Mouse (Mus musculus): ENCODE data around the gene Jak1. TPM values are rescaled to one million over a fixed set of nuclear protein-coding genes. Genes with fewer than 3 reads are reported as not detected.

Jak1 gene
- polyA plus RNA-seq (2012; rRNA removed) = 22.4 and 33.7 TPM in 2 replicates

DNA sequence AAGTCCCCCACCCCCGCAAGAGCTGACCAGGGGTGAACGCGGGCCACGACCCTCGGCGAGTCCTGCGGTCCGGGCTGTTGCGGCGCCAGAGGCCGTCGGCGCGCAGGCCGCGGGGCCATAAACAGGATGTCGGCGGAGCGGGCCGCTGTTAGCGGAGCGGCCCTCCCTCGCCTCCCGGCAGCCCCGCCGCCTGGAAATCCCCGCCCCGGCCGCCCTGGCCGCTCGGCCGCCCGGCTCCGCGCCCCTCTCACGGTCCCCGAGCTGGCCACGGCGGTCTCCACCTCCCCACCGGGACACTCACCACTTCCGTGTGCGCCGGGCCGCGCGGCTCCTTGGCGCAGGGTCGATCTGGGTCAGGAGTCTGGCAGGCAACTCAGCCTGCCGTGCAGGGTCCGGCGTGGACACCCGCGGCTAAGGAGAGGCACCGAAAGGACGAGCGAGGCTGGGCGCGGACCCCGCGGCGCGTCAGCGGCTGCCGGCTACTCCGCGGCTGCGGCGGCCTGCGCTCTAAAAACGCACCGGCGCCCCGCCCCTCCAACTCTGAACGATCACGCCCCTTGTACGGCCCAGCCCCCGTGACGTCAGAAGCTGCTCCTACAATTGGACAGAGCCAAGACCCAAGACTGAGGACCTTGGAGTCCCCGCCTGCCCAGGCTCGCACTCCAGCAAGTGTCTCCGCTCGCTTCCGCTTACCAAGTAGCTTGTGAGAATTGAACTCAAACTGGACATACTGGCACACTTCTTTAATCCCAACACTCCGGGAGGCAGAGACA, at the start of gene Jak1:
Jak1 (minus strand) TSS at position 542 of the 773 bp plus-strand sequence.
- under 1% methylated on average over 80 of the region's 84 CpGs for WGBS

DNA sequence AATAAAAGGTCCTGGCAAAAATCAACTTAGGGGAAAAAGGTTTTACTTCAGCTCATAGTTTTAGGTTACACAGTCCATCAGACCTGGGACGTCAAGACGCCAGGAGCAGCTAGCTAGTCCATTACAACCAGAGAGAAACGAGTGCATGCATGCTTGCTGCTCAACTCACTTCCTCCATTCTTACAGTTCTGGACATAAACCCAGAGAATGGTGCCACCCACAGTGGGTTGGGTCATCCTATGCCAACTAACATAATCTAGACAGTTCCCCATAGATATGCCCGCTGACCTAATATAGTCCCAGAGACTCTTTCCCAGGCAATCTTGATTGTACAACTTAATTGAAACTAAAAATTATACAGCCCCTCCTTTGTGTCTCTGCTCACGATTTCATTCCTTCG, 47.0 kb upstream of the Jak1 start:
- DNase-seq (ENCODE audit: low read depth, low spot score) = no peak
- WGBS = 71% methylated on average over 6 of the region's 6 CpGs

More for the DNA sequence above, at the start of gene Jak1:
- peak; percentile 96 for DNase-seq (ENCODE audit: low read depth, low spot score)

- WGBS = 88% methylated on average over 4 of the region's 4 CpGs
Observed at GRCm38 (mm10) chr4:101308166-101308565, 43.1 kb upstream of the Jak1 start.

GRCm38 (mm10) chr4:101307286-101307685, 42.2 kb upstream of the Jak1 start:
- WGBS = 69% methylated on average over 4 of the region's 4 CpGs
- no peak for DNase-seq (ENCODE audit: low read depth, low spot score)

More at GRCm38 (mm10) chr4:101308166-101308565, 43.1 kb upstream of the Jak1 start:
- DNase-seq (ENCODE audit: low read depth, low spot score) = no peak

- no peak for DNase-seq (ENCODE audit: low read depth, low spot score)
Observed at GRCm38 (mm10) chr4:101306132-101306915, 41.2 kb upstream of the Jak1 start.

GRCm38 (mm10) chr4:101305126-101305525, 40.0 kb upstream of the Jak1 start:
- no peak for DNase-seq (ENCODE audit: low read depth, low spot score)
- 77% methylated on average over 9 of the region's 9 CpGs for WGBS

More at GRCm38 (mm10) chr4:101306132-101306915, 41.2 kb upstream of the Jak1 start:
- WGBS = 26% methylated on average over 8 of the region's 8 CpGs

DNA sequence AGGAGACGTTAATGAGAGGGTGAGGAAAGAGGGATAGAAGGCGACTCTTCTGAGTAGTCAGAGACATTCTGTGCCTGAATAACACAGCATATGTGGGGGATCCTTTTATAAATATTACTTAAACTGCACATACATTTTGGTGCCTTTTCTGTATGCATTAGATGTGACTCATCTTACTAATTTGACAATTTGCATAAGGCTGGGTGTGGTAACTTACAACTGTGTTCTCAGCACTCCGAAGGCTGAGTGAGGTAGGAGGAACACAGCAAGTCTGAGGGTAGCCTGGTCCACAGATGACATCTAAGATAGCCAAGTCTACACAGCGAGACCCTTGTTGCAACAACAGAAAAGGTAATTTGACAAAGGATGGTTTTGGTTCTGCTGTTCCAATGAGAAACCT, 39.0 kb upstream of the Jak1 start:
- DNase-seq (ENCODE audit: low read depth, low spot score) = no peak
- WGBS = 84% methylated on average over 4 of the region's 4 CpGs

GRCm38 (mm10) chr4:101300392-101300910, 35.4 kb upstream of the Jak1 start:
- WGBS = 77% methylated on average over 4 of the region's 4 CpGs
- DNase-seq (ENCODE audit: low read depth, low spot score) = no peak

DNA sequence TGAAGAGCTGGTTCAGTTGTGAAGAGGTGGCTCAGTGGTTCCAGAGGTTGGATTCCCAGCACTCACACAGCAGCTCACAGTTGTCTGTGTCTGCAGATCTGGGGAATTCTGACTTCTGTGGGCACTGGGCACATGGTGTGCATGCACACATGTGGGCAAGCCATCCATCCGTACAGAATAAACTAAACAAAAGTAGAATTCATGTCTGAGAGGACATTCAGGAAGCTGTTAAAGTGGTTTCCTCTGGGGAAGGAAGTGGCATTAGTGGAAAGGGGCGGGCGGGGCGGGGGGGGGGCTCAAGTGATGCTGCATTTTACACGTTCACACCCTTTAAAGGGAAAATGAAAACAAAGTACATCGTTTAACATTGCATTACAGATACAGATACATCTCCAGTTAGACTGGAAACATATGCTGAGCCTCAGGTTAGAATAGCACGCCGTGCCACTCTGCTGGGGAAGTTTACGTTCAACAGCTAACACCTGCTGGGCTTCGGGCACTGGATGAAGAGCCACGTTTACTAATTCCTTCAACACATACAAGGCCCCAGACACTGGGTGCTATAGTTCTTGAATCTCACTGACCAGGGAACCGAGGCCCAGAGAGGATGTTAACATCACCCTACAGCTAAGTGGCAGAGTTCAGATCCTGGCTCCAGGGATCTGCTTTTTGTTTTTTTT, 33.4 kb upstream of the Jak1 start:
- DNase-seq (ENCODE audit: low read depth, low spot score) = no peak
- 62% methylated on average over 12 of the region's 12 CpGs for WGBS

DNA sequence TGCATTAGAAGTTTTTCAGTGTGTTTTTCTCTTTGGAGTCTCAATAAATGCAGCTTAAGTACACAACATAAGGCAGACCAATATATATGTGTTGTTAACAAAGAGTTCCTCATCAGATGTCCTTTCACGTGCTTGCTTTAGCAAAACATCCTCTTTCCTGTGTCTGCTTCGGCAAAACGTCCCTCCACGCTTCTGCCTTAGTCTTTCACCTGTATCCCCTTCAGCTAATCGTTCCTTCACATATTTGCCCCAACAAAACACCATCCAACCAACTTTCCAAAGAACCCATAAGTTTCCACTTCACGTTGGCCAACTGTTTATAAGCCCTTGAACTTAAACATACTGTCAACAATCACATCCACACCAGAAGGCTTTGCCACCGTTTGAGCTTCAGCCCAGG, 31.8 kb upstream of the Jak1 start:
- 55% methylated on average over 7 of the region's 7 CpGs for WGBS
- DNase-seq (ENCODE audit: low read depth, low spot score) = no peak

GRCm38 (mm10) chr4:101295788-101296187, 30.7 kb upstream of the Jak1 start:
- no peak for DNase-seq (ENCODE audit: low read depth, low spot score)
- 80% methylated on average over 3 of the region's 3 CpGs for WGBS

GRCm38 (mm10) chr4:101293661-101294060, 28.6 kb upstream of the Jak1 start:
- WGBS = 85% methylated on average over 9 of the region's 9 CpGs
- no peak for DNase-seq (ENCODE audit: low read depth, low spot score)

DNA sequence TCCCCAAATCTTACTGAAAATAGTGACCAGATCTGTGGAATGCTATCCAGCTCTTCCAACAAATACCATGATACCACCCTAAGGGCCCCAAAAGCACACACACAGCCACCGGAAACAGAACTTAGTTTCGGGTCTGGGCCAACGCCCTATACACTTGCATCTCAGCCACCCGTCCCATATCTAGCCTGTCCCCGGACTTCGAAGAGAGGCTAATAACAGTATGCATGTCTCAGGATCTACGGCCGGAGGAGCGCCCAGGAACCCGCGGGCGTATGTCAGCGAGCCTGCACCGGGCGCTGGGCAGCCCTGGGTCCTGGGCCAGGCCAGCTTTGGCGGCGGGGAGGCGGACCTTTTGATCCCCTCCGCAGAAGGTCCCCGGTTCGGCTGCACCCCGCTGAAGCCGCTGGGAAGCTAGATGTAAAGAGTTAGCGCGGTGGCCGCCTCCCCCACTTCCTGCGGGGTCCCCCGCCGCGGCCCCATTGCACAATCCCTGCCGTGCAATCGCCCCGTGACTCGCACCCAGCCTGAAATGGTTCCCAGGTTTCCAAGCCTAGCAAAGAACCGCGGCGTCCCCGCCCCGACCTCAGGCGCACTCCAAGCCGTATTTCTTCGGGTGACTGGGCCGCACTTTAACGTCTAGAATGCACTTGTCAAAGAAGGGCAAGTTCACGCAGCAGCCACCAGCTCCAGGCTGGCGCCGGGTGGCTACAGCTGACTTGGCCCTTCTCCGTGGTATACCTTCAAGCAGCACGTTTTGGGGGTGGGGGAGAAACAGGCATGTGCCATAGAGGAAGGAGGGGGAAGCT, 27.9 kb upstream of the Jak1 start:
- 3% methylated on average over 49 of the region's 49 CpGs for WGBS

DNA sequence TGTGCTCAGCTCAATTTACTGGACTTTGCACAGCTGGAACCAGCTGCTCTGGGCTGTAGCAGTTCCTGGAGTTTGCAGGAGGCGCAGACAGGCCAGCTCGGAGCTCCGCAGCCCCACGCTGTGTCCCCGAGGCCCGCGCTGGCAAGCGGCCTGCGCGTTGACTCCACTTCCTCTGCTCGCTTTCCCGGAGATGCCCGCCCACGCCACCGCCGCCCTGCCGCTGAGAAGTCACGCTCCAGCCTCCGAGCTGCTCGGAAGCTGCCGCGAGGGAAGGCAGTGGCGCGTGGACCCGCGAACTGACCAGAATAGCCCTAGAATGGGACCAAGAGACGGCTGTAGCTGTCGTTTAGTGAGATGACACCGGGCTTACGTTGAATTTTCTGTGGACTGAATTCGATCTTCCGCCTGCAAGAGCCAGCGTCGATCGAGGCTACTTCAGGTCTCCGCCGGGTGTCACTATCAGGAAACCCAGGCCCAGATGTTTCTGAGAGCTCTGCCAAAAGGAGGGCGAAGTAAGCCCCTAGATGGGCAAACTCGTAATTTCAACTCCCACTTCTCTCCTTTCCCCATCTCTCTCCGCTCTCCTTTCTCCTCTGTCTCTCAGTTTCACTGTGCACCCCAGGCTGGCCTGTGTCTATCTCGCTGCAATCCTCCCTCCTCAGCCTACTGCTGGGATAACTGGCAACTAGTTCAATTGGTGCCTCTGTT, 27.1 kb upstream of the Jak1 start:
- 3% methylated on average over 41 of the region's 41 CpGs for WGBS
- DNase-seq (ENCODE audit: low read depth, low spot score) = peak; percentile 52

More for the DNA sequence above, 27.9 kb upstream of the Jak1 start:
- DNase-seq (ENCODE audit: low read depth, low spot score) = peak; percentile 6

DNA sequence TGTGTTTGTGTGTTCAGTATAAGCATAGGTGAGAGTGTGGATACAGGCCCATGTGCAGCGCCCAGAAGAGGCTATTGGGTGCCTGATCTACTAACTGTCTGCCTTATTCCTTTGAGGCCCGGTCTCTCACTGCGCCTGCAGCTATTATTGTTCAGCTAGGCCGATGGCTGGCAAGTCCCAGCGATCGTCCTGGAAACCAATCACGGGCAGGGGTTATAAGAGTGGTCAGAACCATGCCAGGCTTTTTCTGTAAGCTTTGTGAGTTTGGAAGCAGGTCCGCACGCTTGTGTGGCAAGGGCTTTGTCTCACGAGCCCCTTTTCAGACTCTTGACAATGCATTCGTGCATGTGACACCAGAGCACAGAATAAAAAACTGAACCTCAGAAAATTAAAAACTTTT, 23.2 kb upstream of the Jak1 start:
- no peak for DNase-seq (ENCODE audit: low read depth, low spot score)
- 91% methylated on average over 11 of the region's 11 CpGs for WGBS

DNA sequence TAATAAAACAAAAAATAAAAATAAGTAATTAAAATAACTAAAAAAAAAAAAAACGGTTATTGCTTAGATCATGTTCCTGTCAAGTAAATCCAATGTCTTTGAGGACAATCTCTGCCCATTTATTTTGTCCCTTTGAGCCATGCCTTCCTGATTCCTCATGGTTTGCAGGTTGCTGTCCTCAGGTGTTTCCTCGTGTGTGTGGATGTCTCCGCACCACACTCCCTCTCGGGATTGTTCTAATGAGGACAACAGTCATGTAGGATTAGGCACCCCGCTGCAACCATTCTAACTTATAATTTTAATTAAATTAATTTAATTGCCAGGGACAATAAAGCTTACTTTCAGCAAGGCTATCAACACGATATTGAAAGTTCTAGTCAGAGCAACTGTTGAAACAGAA, 21.5 kb upstream of the Jak1 start:
- WGBS = 90% methylated on average over 6 of the region's 6 CpGs

GRCm38 (mm10) chr4:101285906-101286432, 20.9 kb upstream of the Jak1 start:
- DNase-seq (ENCODE audit: low read depth, low spot score) = no peak
- 65% methylated on average over 2 of the region's 2 CpGs for WGBS

More for the DNA sequence above, 21.5 kb upstream of the Jak1 start:
- DNase-seq (ENCODE audit: low read depth, low spot score) = no peak

DNA sequence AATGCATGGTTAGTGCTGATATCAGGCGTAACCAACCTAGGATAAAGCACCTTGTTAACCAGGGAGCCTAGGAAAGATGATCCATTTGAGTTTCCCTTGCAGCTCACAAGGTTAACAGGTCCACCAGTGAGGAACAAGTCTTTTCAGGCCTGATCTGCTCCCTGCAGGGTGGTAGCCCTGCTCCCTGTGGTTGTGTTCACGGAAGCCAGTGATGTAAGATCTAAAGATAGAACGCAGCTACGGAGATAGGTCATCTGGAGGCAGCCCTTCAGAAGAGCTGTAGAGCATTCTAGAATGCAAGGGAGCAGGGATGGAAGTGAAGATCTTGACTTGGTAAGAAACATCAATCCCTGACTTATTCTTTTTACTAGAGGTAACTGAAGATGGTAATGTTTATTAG, 18.9 kb upstream of the Jak1 start:
- DNase-seq (ENCODE audit: low read depth, low spot score) = no peak
- 64% methylated on average over 4 of the region's 4 CpGs for WGBS

Measured in large intestine, adult 2 months (tissue).